8 mouse cellular contexts compared by ENCODE assay signal in genomic region chr13:73467034-73467420, GRCm38 (mm10). TPM values are rescaled to one million over a fixed set of nuclear protein-coding genes. Genes with fewer than 3 reads are reported as not detected.
DNase-seq lines count a peak whose midpoint lies in the region; ATAC-seq and TF ChIP-seq lines count a peak whose summit lies in the region.

TSS of gene Lpcat1 (plus strand) at chr13:73467197.

- H3K79me2 ChIP-seq in C2C12 (ENCODE audit: control insufficient read depth, insufficient read depth), result peaks cover 48% of the 10 kb centered on the region

- H3K9me3 ChIP-seq in heart, embryonic 10.5 days, result no peaks in the 10 kb centered on the region
- no peaks in the 10 kb centered on the region for H3K9me3 ChIP-seq in kidney, embryonic 14.5 days (ENCODE audit: control insufficient read depth, low read length)
- no peaks in the 10 kb centered on the region for H3K9me3 ChIP-seq in limb, embryonic 15.5 days
- no peaks in the 10 kb centered on the region for H3K9me3 ChIP-seq in midbrain, postnatal 0 days (ENCODE audit: low read length)

- peak; percentile 83 for ATAC-seq in erythroblast, adult 5-6 weeks (replicated peaks; ENCODE audit: low FRiP score, poor library complexity, severe bottlenecking)
- peak; percentile 97 for ATAC-seq in kidney, embryonic 14.5 days (ENCODE audit: low FRiP score, low TSS enrichment)
- peak; percentile 89 for ATAC-seq in limb, embryonic 15.5 days (ENCODE audit: insufficient number of reproducible peaks, low FRiP score, low TSS enrichment, low read depth)
- peak; percentile 97 for ATAC-seq in midbrain, postnatal 0 days (ENCODE audit: low FRiP score)

- no peaks in the 10 kb centered on the region for H3K27me3 ChIP-seq in C2C12 (ENCODE audit: control insufficient read depth, insufficient read depth, insufficient read length)
- H3K27me3 ChIP-seq in heart, embryonic 10.5 days (ENCODE audit: insufficient read depth, poor library complexity, severe bottlenecking), result no peaks in the 10 kb centered on the region
- no peaks in the 10 kb centered on the region for H3K27me3 ChIP-seq in kidney, embryonic 14.5 days (ENCODE audit: control insufficient read depth, insufficient read depth, low read length)
- no peaks in the 10 kb centered on the region for H3K27me3 ChIP-seq in limb, embryonic 15.5 days
- no peaks in the 10 kb centered on the region for H3K27me3 ChIP-seq in midbrain, postnatal 0 days (ENCODE audit: insufficient read depth, low read length)

- WGBS in heart, embryonic 10.5 days, result under 1% methylated on average over 35 of the region's 35 CpGs
- under 1% methylated on average over 31 of the region's 35 CpGs for WGBS in kidney, embryonic 14.5 days
- under 1% methylated on average over 35 of the region's 35 CpGs for WGBS in limb, embryonic 15.5 days
- WGBS in midbrain, postnatal 0 days, result under 1% methylated on average over 28 of the region's 35 CpGs

- TF ChIP-seq POLR2A in brain, embryonic 14.5 days (IDR thresholded peaks at IDR 0.05; ENCODE audit: borderline replicate concordance, extremely low read depth, insufficient read depth, insufficient read length, poor library complexity, severe bottlenecking), result peak; percentile 92

- no peaks in the 10 kb centered on the region for H3K36me3 ChIP-seq in C2C12 (ENCODE audit: control insufficient read depth, insufficient read depth)
- H3K36me3 ChIP-seq in heart, embryonic 10.5 days, result 0 out of 2 replicates have a peak, but pooled peaks cover 5% of the 10 kb centered on the region
- no peaks in the 10 kb centered on the region; the same call in 1 of the 2 replicates for H3K36me3 ChIP-seq in kidney, embryonic 14.5 days (ENCODE audit: control insufficient read depth, insufficient read depth, low read length)
- no peaks in the 10 kb centered on the region for H3K36me3 ChIP-seq in limb, embryonic 15.5 days
- no peaks in the 10 kb centered on the region for H3K36me3 ChIP-seq in midbrain, postnatal 0 days (ENCODE audit: insufficient read depth, low read length)

- peak within 1 kb of the TSS; percentile 93 for H3K27ac ChIP-seq in heart, embryonic 10.5 days
- peak within 1 kb of the TSS; percentile 97 for H3K27ac ChIP-seq in kidney, embryonic 14.5 days (ENCODE audit: low read depth, low read length)
- peak within 1 kb of the TSS; percentile 98 for H3K27ac ChIP-seq in limb, embryonic 15.5 days
- peak within 1 kb of the TSS; percentile 93 for H3K27ac ChIP-seq in midbrain, postnatal 0 days (ENCODE audit: low read depth, low read length)

- H3ac ChIP-seq in C2C12 (ENCODE audit: control insufficient read depth, insufficient read length, low read depth), result peak within 1 kb of the TSS; percentile 82

- peak within 1 kb of the TSS; percentile 93 for H3K9ac ChIP-seq in kidney, embryonic 14.5 days (ENCODE audit: low read depth, low read length)
- H3K9ac ChIP-seq in limb, embryonic 15.5 days, result peak within 1 kb of the TSS; percentile 84
- H3K9ac ChIP-seq in midbrain, postnatal 0 days (replicated peaks; ENCODE audit: low read length, poor library complexity, severe bottlenecking), result peak within 1 kb of the TSS; percentile 89

- DNase-seq in brain, embryonic 14.5 days (ENCODE audit: low read depth), result peak; percentile 97
- DNase-seq in heart, embryonic 10.5 days (ENCODE audit: low spot score), result peak; percentile 94
- peak; percentile 95 for DNase-seq in midbrain, postnatal 0 days (ENCODE audit: low spot score)
- DNase-seq in spleen, postnatal 10 days (ENCODE audit: low spot score in 2 of 2), result peak; percentile 90 to 95

- peaks cover 37% of the 10 kb centered on the region for H3K79me3 ChIP-seq in C2C12 (ENCODE audit: low read depth)

- no peak for TF ChIP-seq CTCF in C2C12 (IDR thresholded peaks at IDR 0.05; ENCODE audit: control insufficient read depth, insufficient read depth, insufficient read length)
- TF ChIP-seq CTCF in brain, embryonic 14.5 days (IDR thresholded peaks at IDR 0.05; ENCODE audit: borderline replicate concordance, extremely low read depth, insufficient read depth, insufficient read length), result no peak
- no peak for TF ChIP-seq CTCF in midbrain, postnatal 0 days (IDR thresholded peaks at IDR 0.05)

- H3K4me1 ChIP-seq in heart, embryonic 10.5 days, result peaks cover 30% of the 10 kb centered on the region
- H3K4me1 ChIP-seq in kidney, embryonic 14.5 days (ENCODE audit: control insufficient read depth, insufficient read depth, low read length), result peaks cover 15% of the 10 kb centered on the region; the same call in 1 of the 2 replicates
- H3K4me1 ChIP-seq in limb, embryonic 15.5 days, result peaks cover 20% of the 10 kb centered on the region
- peaks cover 19% of the 10 kb centered on the region for H3K4me1 ChIP-seq in midbrain, postnatal 0 days (ENCODE audit: insufficient read depth, low read length)

- peak within 1 kb of the TSS; percentile 91 for H3K4me2 ChIP-seq in kidney, embryonic 14.5 days (replicated peaks; ENCODE audit: low read depth, low read length)
- peak within 1 kb of the TSS; percentile 78 for H3K4me2 ChIP-seq in limb, embryonic 15.5 days
- peak within 1 kb of the TSS; percentile 87 for H3K4me2 ChIP-seq in midbrain, postnatal 0 days (ENCODE audit: low read depth, low read length, poor library complexity, severe bottlenecking)

- H3K4me3 ChIP-seq in C2C12 (ENCODE audit: insufficient read depth, poor library complexity, severe bottlenecking), result peak within 1 kb of the TSS; percentile 65
- peak within 1 kb of the TSS; percentile 92 for H3K4me3 ChIP-seq in heart, embryonic 10.5 days
- H3K4me3 ChIP-seq in kidney, embryonic 14.5 days (ENCODE audit: low read length), result peak within 1 kb of the TSS; percentile 91
- H3K4me3 ChIP-seq in limb, embryonic 15.5 days, result peak within 1 kb of the TSS; percentile 94
- H3K4me3 ChIP-seq in midbrain, postnatal 0 days (ENCODE audit: low read depth, low read length), result peak within 1 kb of the TSS; percentile 87

TF ChIP-seq in C2C12, 6 proteins besides CTCF, POLR2A, EP300 and RAD21:
- TF ChIP-seq MYOG (IDR thresholded peaks at IDR 0.05; ENCODE audit: control insufficient read depth, extremely low read depth, insufficient read length) (no peak), CEBPB (IDR thresholded peaks at IDR 0.05; ENCODE audit: low read depth) (no peak), MAX (IDR thresholded peaks at IDR 0.05) (no peak), FOSL1 (IDR thresholded peaks at IDR 0.05; ENCODE audit: insufficient read depth, low read length, poor library complexity, severe bottlenecking) (no peak)

RNA-seq across cellular contexts. Expression of gene Lpcat1, which starts in this region (rescaled TPM):
- polyA plus RNA-seq in C2C12 (2012; fragmentation: generic; extraction: Trizol), result 22.5 TPM
- 91.4 and 99.1 TPM in 2 replicates for polyA plus RNA-seq in brain, embryonic 14.5 days (2012; rRNA removed)
- 72.5 and 89.3 TPM in 2 replicates for total RNA-seq in erythroblast, adult 5-6 weeks (2015; ENCODE audit: low replicate concordance)
- total RNA-seq in erythroblast, adult 5-6 weeks (2017; ENCODE audit: low replicate concordance), result 176 and 246 TPM in 2 replicates
- 31.9 and 39.6 TPM in 2 replicates for polyA plus RNA-seq in heart, embryonic 10.5 days (2016; fragmentation: Nextera tagmentation; extraction: Ambion mirVana)
- 39.8 and 45.0 TPM in 2 replicates for polyA plus RNA-seq in kidney, embryonic 14.5 days (2014; fragmentation: Nextera tagmentation; extraction: Ambion mirVana)
- polyA plus RNA-seq in limb, embryonic 15.5 days (2015; fragmentation: Nextera tagmentation; extraction: Ambion mirVana), result 29.2 and 33.2 TPM in 2 replicates
- total RNA-seq in midbrain, postnatal 0 days (2014; rRNA removed), result 168 and 225 TPM in 2 replicates
- polyA plus RNA-seq in midbrain, postnatal 0 days (2015; fragmentation: Nextera tagmentation; extraction: Ambion mirVana), result 83.4 and 86.2 TPM in 2 replicates

Comparison
In these comparisons a context has a peak if more than half of its experiments do, and no peak if none do; other contexts are left out.
1. Peak in every context shown above with its lines: DNase-seq, ATAC-seq, H3K4me3 ChIP-seq and H3K27ac ChIP-seq.